Mouse (Mus musculus): Measurements from ENCODE around the gene Clic4.
"Not testable (repeated sequence)": the region's sequence is repeated elsewhere in the genome, so short reads cannot be mapped to it uniquely, and the experiment has no call there.

The Clic4 gene

DNA sequence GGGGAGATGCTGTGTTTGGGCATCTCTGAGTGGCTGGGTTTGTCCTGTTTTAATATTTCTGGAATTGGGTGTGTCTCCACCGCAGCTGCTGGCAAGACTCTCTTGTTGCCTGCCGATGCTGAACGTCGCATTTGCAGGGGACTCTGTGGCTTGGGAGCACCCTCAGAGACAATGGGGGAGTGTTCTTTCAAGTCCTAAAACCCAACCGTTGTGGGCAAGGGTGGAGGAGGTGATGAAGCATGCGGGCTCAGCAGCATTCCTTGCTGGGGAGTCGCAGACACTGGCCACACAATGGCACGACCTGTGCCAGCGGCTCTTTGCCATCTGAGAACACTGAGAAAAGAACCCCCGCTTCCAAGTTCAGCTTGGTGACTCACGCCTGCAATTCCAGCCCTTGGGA lies 81.0 kb downstream of the Clic4 start:
- no peak for DNase-seq (ENCODE audit: extremely low spot score)

DNA sequence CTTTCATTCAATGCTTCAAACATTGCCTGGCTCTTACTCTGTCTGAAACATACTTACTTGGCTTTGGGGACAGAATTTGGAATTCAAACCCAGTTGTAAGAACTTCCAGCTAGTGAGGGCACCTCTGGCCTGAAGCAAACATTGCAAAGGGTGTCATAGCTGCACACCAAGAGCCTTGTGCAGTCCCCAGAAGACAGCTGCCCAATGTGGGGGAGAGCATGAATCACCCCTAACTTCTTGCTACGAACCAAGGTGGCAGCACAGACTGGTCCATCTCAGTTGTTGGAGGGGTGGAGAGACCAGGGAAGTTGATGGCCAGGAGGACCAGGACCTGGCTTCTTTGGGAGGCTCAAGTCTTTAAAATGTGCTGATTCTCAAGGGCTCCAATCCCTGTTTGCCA lies 81.4 kb downstream of the Clic4 start:
- no peak for DNase-seq (ENCODE audit: extremely low spot score)

DNA sequence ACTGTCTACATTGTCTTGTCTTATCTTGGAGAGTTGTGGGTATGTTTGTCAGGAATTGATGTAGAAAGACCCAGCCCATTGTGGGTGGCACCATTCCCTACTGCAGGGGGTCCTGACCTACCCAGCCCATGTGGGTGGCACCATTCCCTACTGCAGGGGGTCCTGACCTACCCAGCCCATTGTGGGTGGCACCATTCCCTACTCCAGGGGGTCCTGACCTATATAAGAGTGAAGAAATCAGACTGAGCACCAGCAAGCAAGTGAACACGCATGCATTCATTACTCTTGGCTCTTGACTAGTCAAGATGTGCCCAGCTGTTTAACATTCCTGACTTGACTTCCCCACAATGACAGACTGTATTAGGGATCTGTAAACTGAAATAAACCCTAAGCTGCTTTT lies 82.2 kb downstream of the Clic4 start:
- no peak for DNase-seq (ENCODE audit: extremely low spot score)

DNA sequence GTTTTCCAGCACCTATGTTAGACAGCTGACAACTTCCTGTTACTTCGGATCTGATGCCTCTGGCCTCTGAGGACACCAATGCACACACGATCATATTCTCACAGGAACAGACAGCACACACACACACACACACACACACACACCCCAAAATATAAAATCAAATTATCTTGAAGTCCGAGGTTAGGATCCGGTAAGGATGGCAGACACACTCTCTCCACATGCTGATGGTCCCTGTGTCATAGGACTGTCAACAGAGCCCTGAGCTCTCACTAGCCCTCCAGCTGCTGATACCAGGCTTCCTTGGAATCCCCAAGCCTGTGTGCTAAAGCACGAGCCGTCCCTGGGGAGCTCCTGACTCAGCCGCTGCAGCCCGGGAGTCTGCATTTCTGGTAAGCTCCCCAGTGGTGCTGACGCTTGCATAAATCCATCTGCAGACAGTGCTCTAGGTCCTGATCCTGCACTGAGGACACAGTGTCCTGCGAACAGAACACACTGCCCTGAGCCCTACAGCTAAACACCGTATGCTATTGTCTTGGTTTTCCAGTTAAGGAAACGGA lies 83.1 kb downstream of the Clic4 start:
- DNase-seq (ENCODE audit: extremely low spot score), result no peak

DNA sequence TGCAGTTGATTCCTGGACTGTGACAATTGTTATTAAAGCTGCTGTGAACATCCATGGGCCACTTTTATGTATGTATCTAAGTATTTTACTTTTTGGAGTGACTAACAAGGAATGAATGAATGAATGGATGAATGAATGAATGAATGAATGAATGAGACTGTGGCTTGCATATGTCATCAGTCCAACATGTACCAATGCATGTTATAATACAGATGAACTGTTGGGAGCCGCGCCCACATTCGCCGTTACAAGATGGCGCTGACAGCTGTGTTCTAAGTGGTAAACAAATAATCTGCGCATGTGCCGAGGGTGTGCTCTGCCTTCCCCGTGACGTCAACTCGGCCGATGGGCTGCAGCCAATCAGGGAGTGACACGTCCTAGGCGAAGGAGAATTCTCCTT lies 88.3 kb downstream of the Clic4 start:
- DNase-seq (ENCODE audit: extremely low spot score), result not testable (repeated sequence)

DNA sequence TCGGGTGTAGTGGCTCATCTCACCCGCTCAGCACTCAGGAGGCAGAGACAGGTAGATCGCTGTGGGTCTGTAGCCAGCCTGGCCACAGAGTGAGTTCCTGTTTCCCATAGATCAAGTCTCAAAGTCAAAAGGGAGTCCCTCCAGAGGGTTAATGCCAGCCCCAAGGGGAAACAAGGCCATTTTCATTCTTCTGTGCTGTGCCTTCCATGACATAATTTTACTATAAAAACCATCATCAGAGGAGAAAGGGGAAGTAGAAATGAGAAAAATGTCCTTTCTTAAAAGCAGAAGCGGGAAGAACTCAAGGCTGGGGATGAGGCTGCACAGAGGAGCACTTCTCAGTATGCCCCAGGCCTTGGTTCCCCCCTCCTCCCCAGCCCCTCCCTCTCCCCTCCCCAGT lies 90.8 kb downstream of the Clic4 start:
- no peak for DNase-seq (ENCODE audit: extremely low spot score)

DNA sequence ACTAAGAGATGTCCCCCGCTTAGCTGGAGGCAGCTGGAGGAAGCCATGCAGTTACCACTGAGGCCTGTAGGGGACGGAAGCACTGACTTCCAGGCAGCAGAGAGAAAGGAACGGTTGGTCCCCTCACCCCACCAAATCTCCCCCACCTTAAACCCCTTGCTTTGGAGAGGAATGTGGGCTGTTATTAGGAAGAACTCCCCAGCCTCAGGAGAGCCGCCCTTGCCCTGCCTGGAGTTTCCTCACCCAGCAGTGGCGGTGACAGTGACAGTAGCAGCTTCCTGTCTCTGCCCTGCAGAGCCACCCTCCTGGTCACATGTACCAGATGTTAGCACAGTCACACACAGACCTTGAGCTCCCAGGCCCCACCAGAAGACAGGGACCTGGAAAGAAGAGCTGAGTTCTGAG lies 93.5 kb downstream of the Clic4 start:
- DNase-seq (ENCODE audit: extremely low spot score), result no peak

DNA sequence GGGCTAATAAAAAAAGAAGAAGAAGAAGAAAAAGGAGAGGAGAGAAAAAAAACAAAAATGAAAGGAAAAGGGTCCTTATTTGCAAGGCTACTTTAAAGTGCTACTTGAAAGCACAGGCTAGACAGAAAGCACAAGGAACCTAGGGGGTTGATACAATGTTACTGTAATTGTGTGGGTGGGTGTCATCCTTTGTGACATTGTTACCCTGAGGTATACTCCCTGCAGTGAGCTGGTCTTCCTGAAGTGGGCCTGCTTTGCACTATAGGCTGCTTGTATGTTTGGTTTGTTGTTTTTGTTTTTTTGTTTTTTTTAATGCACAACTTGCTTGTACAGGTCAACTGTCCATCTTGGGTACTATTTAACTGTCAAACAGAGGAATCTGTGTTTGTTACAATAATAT lies 95.0 kb downstream of the Clic4 start:
- no peak for DNase-seq (ENCODE audit: extremely low spot score)

DNA sequence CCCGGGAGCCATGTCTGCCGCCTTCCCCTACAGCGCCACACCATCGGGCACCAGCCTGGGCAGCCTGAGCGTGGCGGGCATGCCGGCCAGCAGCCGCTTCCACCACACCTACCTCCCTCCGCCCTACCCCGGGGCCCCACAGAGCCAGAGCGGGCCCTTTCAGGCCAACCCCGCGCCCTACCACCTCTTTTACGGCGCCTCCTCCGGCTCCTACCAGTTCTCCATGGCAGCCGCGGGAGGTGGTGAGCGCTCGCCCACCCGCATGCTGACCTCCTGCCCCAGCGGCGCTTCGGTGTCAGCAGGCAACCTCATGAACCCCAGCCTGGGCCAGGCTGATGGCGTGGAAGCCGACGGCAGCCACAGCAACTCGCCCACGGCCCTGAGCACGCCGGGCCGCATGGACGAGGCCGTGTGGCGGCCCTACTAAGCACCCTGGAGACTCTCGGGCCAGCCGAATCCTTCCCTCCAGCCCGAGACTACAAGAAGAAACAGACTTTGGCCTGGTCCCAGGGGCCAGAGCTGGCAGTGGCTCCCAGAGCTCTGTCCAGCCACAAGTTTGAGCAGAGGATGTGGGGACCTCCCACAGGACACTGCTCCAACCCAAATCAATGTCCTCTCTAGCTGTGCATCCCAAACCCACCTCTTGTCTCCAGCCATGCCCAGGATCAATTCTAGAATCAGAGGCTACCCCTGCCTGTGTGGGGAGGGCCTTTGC lies 97.1 kb downstream of the Clic4 start:
- DNase-seq (ENCODE audit: extremely low spot score), result peak; percentile 60

DNA sequence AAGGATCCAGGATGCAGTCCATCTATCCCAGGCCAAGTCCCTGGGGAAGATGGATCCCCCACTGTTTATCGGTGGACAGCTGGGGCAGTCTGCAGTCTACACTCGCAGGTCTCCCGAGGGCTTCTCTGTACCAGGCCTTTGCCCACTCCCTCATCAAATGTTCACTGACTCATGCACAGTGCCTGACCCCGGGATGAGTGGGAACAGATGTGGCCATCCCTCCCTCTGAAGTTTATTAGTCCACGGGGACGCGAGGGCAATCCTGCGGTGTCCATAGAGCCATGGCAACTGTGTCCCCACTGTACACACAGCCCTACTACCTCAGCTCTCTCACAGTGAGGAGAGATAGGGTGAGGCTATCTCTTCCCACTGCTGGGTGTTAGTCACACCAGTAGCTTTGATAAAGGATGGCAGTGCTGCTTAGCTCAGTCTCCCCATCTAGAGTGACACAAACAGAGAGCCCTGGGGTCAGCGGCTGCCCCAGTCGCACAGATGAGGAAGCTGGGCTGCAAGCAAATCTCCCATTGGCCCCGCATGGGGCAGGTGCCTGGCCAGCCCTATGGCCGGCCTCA lies 101.2 kb downstream of the Clic4 start:
- DNase-seq (ENCODE audit: extremely low spot score), result no peak

DNA sequence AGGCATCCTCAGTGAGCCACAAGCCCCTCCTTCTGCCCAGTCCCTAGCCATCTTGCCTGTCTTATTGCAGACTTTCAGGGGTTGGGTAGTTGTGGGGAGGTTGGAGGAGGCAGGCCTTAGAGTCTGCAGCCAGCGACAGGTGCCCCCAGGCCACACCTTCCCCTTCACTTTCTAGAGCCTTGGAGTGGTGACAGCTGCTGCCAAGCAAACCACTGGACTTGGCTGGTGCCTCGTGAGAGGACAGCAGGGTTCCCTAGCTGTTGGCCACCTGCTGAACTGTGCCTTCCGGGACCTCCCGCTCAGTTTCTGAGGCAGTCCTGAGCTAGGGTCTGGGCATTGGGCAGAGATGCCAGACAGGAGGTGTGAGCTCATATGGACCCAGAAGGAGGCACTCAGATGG lies 103.1 kb downstream of the Clic4 start:
- no peak for DNase-seq (ENCODE audit: extremely low spot score)

DNA sequence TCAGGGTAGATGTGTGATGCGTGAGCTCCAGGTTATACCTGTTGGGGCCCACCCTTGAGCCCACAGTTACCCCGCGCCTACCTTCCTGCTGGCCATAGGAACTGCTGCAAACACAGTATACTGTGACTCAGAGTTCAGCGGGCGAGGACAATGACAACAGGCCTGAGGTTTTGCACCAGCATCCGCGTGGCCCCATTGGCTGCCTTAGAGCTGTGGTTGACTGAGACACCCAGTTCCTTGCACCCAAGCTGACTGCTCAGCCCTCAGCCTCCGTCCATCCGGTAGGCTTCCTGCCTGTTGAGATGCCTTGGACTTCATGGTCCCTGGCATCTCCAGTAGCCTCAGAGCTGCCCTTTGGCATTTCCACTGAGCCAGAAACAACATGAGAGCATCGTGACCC lies 103.5 kb downstream of the Clic4 start:
- no peak for DNase-seq (ENCODE audit: extremely low spot score)

DNA sequence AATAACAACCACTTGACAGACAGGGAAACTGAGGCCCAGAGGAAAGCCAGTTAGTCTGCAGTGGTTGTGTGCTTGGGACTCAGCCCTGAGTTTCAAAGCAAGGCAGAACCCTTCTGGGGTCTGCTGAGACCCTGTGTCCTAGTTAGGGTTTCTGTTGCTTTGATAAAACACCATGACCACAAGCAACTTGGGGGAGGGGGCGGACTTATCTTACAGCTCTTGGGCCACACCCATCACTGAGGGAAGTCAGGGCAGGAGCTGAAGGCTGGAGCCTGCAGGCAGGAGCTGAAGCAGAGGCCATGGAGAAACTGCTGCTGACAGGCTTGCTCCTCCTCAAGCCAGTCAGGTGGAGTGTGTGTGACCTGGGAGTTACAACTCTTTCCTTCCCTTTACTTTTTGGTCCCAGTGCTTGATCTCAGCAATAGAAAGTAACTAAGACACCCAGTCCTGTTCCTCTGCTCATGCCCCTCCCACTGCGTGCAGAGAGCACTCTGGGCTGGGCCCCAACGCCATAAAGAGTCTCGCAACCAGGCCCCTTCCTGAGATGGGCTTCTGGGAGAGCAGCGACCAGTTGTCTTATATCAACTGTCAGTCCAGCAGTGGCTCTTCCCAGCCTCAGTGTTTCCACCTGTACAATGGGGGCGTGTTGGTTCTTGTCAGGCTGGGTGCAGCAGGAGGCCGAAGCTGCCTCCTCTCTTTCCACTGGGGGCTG lies 104.6 kb downstream of the Clic4 start:
- no peak for DNase-seq (ENCODE audit: extremely low spot score)

DNA sequence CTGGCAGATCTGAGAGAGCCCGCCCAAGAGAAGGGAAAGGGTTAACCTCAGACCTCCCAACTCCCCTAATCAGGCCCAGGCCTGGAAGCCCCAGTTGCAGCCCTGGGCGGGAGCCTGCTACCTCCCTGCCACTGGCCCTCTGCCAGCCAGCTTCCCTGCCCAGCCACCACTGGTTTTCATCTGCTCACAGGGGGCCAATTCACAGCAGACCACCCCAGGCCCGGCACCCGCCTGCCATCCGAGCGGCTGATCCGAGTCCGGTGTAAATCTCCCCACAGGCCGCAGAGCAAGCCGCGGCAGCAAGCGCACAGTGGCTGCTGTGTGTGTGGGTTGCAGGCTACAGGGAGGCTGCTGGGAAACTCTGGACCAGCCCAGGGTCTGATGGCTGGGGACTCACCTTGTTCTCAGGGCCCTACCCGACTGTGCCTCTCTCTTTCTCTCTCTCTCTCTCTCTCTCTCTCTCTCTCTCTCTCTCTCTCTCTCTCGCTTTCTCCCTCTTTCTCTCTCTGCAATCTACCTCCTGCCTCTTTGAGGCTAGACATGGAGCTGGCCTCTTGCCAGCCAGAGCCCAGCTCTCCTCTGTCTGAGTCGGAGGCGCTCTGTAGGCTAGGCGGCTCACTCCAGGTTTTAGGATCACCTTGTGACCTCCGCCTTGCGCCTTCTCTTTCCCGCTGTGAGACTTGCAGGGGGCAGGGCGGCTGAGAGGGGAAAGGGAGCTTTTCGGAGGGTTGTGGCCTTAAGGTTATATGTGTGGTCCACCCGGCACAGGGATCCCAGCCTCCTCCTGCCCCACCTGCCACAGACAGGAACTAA lies 106.0 kb downstream of the Clic4 start:
- DNase-seq (ENCODE audit: extremely low spot score), result peak; percentile 57

DNA sequence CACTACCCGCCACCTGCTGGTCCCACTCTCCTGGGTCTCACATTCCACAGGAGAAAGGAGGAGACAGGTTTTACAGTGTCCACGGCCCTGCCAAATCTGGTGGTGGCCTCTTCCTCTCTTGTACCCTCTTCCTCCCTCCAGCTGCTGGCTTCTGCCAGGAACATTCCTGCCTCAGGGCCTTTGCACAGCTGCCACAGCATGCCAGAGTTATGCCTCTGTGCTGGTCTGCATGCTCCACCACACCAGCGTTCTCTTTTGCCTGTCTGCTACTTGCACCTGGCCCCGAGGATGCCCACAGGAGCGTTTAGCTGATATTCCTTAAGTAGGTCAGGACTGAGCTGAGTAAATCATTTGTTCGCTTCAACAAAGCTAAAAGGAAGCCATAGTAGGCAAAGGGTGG lies 106.9 kb downstream of the Clic4 start:
- no peak for DNase-seq (ENCODE audit: extremely low spot score)
